Mouse (Mus musculus): Measurements from ENCODE around the gene Ifna6. TPM values are rescaled to one million over a fixed set of nuclear protein-coding genes. Genes with fewer than 3 reads are reported as not detected.

Ifna6 gene
- total RNA-seq, 2 experiments from 2014 or later = not detected

DNA sequence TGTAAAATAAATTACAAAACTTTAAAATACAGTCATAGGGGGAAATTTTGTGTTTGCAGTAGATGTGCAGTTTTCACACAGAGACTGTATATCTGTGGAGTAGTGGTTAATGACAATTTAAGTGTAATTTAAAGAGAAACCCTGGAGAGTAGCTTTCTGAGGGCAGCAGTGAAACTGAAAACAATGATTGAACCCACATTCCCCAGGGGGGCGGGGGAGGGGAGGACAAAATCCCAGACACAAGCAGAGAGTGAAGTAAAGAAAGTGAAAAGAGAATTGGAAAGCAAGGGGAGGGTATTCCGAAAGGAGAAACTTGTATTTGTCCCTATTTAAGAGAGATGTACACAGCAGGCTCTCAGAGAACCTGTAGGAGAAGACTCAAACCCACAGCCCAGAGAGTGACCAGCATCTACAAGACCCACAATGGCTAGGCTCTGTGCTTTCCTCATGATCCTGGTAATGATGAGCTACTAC lies 14.3 kb downstream of the Ifna6 start, which contains the start of gene Ifna4:
TSS of gene Ifna4 (plus strand) at position 424 of the 474 bp plus-strand sequence.
- ATAC-seq (replicated peaks; ENCODE audit: poor library complexity) = no peak

DNA sequence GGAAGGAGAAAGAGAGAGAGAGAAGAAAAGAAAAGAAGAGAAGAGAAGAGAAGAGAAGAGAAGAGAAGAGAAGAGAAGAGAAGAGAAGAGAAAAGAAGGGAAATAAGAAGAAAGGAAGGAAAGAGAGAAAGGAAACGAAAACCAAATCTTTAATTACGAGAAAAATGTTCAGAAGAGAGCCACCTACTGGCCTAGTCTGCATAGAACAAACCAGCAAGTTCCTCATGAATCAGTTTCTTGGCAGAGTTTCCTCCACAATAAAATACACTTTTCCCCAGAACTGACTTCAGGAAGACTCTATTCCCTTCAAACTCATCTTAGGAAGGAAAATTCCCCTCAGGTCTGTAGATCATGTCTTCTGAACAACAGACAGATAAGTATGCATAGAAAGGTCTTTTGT lies 18.1 kb downstream of the Ifna6 start:
- ATAC-seq (replicated peaks; ENCODE audit: poor library complexity) = no peak

DNA sequence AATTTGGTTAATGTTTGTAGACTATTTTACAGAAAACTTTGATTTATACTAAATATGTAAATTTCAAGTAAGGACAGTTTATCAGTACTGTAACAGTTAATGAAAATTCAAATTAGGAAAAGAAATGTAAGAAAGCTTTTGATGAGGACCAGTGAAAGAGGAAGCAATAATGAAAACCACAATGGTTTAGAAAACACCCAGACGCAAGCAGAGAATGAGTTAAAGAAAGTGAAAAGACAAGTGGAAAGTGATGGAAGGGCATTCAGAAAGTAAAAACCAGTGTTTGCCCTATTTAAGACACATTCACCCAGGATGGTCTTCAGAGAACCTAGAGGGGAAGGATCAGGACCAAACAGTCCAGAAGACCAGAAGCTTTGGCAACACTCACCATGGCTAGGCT lies 22.5 kb downstream of the Ifna6 start, which contains the start of gene Ifna1:
TSS of gene Ifna1 (plus strand) at position 390 of the 400 bp plus-strand sequence.
- peak; percentile 64 for ATAC-seq (replicated peaks; ENCODE audit: poor library complexity)

DNA sequence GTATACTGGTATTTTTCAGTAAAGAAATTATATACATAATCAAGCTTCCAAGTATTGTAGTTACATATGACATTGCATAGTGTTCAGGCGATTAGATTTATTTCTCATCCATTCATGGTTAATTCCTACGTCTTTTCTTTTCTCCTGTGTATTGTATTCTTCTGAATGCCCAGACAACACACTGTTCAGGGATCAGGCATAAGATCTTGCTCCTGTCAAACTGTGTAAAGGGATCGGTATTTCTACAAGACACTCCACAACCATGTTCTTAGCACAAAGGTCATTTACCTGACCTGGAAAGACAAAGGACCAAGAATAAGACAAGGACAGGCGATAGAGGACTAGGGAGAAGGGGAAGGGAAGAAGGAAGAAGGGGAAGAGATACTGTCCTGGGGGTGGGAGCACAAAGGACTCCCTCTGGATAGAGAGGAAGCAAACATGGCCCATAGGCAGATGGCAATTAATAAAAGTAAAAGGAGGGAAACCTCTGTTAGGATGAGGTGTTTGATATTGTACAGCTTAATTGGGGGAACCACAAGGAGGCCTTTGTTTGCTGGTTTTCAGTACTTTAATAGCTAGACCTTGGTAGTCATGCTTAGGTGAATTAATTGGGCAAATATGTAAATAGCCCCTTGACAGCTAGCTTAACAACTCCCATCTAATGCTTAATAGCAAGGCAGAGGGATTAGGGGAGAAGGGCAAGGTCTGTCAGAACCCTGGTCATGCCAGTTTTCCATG lies 24.0 kb downstream of the Ifna6 start:
- no peak for ATAC-seq (replicated peaks; ENCODE audit: poor library complexity)

DNA sequence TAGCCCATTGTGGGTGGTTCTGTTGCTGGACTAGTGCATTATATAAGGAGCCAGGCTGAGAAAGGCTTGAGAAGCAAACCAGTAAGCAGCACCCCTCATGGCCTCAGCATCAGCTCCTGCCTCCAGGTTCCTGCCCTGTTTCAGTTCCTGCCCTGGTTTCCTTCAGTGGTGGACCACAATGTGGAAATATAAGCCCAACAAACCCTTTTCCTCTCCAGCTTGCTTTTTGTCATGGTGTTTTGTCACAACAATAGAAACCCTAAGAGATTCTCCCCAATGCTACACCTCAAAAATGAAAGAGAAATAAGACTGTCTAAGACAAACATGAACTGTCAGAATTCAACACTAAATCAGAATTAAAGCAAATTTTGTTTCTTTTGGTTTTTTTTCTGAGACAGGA lies 32.0 kb downstream of the Ifna6 start:
- peak; percentile 81 for ATAC-seq (replicated peaks; ENCODE audit: poor library complexity)

DNA sequence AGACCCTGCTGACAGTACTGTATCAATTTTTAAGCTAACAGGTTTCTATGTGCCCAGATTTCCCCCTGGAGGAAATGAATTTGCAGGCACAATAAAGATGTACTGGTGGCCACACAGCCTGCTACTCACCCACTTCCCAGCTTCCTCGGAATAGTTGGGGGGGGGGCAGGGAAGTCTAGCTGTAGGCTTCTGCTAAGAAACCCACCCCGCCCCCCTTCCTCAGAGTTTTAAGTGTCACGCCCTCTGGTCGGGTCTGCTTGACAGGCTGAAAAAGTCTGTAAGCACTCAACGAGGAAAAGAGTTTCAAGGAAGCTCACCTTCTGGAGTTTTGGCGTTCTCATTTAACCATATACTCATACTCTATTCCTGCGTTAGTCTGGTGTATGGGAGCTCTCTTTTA lies 36.1 kb downstream of the Ifna6 start:
- ATAC-seq (replicated peaks; ENCODE audit: poor library complexity) = no peak

DNA sequence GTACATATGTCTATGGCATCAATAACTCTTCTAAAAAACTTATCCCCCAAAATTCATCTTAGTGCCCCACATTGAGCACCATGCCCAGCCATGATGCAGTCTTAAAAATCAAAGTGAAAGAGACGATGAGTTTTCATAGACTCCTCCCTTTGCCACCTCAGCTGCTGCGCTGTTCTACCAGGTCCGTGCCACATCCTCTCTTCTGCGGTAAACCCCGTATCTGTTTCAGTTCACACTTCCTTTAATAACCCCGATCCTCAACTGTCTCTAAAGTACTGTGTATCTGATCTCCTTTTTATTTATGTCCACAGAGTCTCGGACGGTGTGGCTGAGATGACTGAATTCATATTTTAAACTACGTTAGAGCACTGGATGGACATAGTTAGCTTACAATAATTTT lies 37.4 kb downstream of the Ifna6 start:
- ATAC-seq (replicated peaks; ENCODE audit: poor library complexity) = peak; percentile 72

DNA sequence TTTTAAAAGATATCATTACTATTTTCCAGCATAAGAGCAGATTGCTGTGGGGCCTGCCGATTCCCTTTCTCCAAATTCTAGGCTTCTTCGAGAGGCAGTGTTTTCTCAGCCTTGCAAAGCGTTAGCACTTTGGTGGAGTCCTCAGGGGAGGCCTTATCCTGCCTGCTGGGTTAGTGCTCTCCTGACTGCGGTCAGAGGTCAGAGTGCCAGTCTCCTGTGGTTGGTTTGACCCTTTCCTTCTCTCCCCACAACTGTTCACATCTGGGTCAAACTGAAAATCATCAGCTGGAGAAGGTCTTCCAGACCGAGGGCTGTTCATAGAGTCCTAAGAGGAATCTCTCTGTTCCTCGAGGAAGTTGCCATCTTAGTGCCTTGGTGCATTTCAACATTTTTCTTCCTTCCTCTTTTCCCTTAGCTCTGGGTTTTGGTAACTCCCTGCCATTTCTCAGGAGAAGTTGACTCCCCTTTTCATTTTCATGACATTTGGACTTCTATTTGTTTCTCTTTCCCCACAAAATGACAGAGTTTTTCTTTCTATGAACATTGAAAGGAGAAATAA lies 37.9 kb downstream of the Ifna6 start:
- ATAC-seq (replicated peaks; ENCODE audit: poor library complexity) = peak; percentile 47

DNA sequence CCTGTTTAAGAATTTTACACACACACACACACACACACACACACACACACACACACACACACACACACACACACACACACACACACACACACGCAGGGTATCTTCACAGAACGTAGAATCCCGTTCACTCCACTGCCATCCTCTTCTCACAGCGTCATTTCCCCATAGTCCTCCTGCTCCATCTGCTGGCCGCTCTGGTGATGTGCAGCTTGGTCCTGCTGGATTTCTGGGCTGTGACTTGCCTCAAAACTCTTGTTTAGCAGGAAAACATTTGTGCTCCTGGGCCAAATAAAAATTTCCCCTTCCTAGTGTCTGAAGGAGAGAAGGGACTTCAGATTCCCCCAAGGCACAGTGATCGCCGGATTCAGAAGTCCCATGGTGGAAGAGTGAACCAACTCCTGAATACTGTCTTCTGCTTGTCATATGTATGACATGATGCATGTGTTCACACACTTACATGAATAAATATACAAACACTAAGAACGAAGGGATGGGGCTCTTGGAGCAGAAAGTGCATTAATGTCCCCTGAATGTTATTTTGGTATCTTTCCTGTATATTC lies 40.2 kb downstream of the Ifna6 start:
- peak; percentile 79 for ATAC-seq (replicated peaks; ENCODE audit: poor library complexity)

DNA sequence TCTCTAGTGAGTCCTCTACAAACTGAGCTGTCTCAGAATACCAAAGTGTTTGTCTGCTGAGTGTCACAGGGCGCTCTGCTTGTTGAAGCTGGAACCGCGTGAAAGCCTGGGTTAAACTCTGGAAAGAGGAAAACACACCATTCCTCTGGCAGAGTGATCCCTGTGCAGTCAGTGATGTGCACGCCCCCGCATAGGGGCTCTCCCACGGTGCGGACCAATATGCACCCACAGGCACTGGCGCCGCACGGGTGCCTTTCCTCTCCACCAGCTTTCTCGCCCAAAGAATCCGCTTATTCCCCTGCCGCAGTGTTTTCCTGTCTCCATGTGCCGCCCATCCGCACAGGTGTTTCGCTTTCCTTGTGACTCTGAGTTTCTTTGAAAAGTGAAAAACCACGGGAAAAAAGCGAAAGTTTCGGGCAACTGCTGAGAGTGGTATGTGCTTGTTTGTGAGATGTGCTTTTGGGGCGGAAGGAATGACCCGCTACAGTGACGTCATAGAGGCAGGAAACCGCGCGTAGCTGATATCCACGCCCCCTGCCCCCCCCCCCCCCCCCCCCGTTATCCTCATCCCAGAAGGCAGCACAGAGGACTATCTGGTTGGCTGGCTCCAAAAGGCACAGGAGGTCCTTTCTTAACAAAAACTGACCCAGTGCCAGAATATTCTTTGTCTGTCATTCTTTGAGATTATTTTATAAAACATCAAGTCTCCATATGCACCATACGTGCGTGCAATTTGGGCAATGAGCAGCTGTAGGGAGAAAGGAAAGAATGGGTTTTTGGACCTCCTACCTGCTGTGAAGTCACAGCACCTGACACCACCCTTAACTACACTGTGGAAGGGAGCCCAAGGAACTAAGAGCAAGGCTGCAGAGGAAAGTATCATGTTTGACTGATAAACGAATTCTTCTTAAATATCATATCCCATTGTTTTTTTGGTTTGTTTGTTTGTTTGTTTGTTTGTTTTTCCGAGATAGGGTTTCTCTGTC lies 41.0 kb downstream of the Ifna6 start:
- ATAC-seq (replicated peaks; ENCODE audit: poor library complexity) = peak; percentile 47

DNA sequence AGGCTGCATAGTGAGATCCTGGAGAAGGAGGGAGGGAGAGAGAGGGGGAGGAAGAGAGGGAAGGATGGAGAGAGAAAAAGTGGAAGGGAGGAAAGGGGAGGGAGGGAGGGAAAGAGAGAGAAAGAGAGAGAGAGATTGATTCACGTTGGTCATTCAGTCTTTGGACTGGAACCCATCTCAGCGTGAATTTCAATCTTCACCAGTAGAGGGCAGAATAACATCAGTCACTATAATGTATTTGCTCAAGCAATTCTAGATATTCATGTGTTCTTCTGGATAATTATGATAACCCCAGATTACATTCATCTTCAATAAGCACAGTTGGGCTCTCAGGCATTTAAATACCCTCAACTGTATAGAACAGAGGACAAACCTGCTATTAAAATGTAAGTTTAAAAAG lies 45.5 kb downstream of the Ifna6 start:
- peak; percentile 49; the same call in 1 of the 2 replicates for ATAC-seq (replicated peaks; ENCODE audit: poor library complexity)

DNA sequence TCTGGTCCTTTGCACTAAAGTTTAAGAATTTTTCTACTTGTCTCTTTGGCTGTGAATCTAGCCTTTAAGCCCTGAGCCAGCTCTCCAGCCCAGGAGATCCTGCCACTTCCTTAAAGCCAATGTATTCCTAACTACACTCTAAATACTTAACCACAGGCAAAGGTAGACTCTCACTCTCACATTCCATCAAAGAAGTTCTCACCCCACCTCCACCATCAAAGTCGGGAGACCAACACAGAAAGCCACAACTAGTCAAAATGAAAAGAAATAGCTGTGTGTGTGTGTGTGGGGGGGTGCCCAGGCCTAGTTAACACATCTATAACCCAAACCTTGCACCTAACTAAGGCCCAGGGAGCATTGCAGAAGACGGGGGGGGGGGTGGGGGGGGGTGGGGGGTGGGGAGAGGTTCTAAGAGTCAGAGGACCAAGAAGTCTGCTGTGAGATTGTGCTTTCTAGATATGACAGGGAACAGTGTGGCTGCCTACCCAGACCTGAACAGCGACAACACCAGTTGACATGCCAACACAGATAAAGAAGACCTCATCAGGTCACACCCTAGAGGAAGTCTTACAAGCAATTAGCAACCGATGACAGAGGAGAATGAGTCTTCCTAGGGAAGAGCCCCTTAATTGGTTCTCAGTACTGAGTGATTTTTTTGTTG lies 48.3 kb downstream of the Ifna6 start:
- ATAC-seq (replicated peaks; ENCODE audit: poor library complexity) = peak; percentile 81

DNA sequence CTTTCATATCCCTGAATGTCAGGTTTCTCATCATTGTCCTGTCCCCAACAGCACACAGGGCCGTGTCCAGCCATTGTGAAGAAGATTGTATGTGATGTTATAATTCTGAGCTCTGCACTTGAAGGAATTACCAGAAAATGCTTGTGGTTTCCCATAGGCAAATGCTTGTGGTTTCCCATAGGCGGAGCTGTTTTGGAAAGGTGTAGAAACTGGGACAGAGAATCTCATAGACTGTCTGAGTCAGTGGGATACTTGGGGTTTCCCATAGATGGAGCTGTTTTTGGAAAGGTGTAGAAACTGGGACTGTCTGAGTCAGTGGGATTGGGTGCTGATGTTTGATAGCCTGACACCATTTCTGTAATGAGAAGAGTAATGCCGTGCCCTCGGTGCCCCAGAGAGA lies 49.3 kb downstream of the Ifna6 start:
- no peak; the same call in 1 of the 2 replicates for ATAC-seq (replicated peaks; ENCODE audit: poor library complexity)

Other genes with a start within 250 kb of the Ifna6 start
- not detected in 2 replicates for gene Ifna9, start 235.0 kb upstream of the Ifna6 start, total RNA-seq (2015)
- not detected in 2 replicates for gene Ifna9, start 235.0 kb upstream of the Ifna6 start, total RNA-seq (2017)
- not detected in 2 replicates for gene Ifna12, start 224.0 kb upstream of the Ifna6 start, total RNA-seq (2015)
- gene Ifna12, start 224.0 kb upstream of the Ifna6 start, total RNA-seq (2017) = not detected in 2 replicates
- not detected in 2 replicates for gene C87499, start 193.0 kb upstream of the Ifna6 start, total RNA-seq (2015)
- not detected in 2 replicates for gene C87499, start 193.0 kb upstream of the Ifna6 start, total RNA-seq (2017)
- not detected in 2 replicates for gene Ifna13, start 183.0 kb upstream of the Ifna6 start, total RNA-seq (2015)
- 0.20 and 0.29 TPM in 2 replicates for gene Ifna13, start 183.0 kb upstream of the Ifna6 start, total RNA-seq (2017)
- not detected in 2 replicates for gene Ifna16, start 150.5 kb upstream of the Ifna6 start, total RNA-seq (2015)
- not detected in 2 replicates for gene Ifna16, start 150.5 kb upstream of the Ifna6 start, total RNA-seq (2017)
- gene Ifna2, start 143.5 kb upstream of the Ifna6 start, total RNA-seq (2015) = not detected in 2 replicates
- gene Ifna2, start 143.5 kb upstream of the Ifna6 start, total RNA-seq (2017) = not detected in 2 replicates
- not detected in 2 replicates for gene Ifnab, start 136.1 kb upstream of the Ifna6 start, total RNA-seq (2015)
- not detected in 2 replicates for gene Ifnab, start 136.1 kb upstream of the Ifna6 start, total RNA-seq (2017)
- gene Gm26566, start 105.6 kb upstream of the Ifna6 start, total RNA-seq (2015) = 0.56 TPM in 1 of 2 replicates, not detected in the other
- 1.2 and 1.5 TPM in 2 replicates for gene Gm26566, start 105.6 kb upstream of the Ifna6 start, total RNA-seq (2017)
- 48.8 and 49.8 TPM in 2 replicates for gene Klhl9, start 105.0 kb upstream of the Ifna6 start, total RNA-seq (2015)
- gene Klhl9, start 105.0 kb upstream of the Ifna6 start, total RNA-seq (2017) = 70.2 and 85.6 TPM in 2 replicates
- gene Gm13271, start 72.5 kb upstream of the Ifna6 start, total RNA-seq (2015) = not detected in 2 replicates
- not detected in 2 replicates for gene Gm13271, start 72.5 kb upstream of the Ifna6 start, total RNA-seq (2017)
- not detected in 2 replicates for gene Gm13283, start 67.3 kb upstream of the Ifna6 start, total RNA-seq (2015)
- gene Gm13283, start 67.3 kb upstream of the Ifna6 start, total RNA-seq (2017) = 0.67 and 0.68 TPM in 2 replicates
- not detected in 2 replicates for gene Gm13290, start 53.6 kb upstream of the Ifna6 start, total RNA-seq (2015)
- gene Gm13290, start 53.6 kb upstream of the Ifna6 start, total RNA-seq (2017) = not detected in 2 replicates
- not detected in 2 replicates for gene Gm13289, start 50.5 kb upstream of the Ifna6 start, total RNA-seq (2015)
- not detected in 2 replicates for gene Gm13289, start 50.5 kb upstream of the Ifna6 start, total RNA-seq (2017)
- gene Gm13272, start 47.6 kb upstream of the Ifna6 start, total RNA-seq (2015) = 0.49 TPM in 1 of 2 replicates, not detected in the other
- not detected in 2 replicates for gene Gm13272, start 47.6 kb upstream of the Ifna6 start, total RNA-seq (2017)
- gene Ifnz, start 45.3 kb upstream of the Ifna6 start, total RNA-seq (2015) = 0.25 TPM in 1 of 2 replicates, not detected in the other
- not detected in 2 replicates for gene Ifnz, start 45.3 kb upstream of the Ifna6 start, total RNA-seq (2017)
- gene Gm13276, start 41.7 kb upstream of the Ifna6 start, total RNA-seq (2015) = not detected in 2 replicates
- gene Gm13276, start 41.7 kb upstream of the Ifna6 start, total RNA-seq (2017) = not detected in 2 replicates
- not detected in 2 replicates for gene Gm13277, start 38.8 kb upstream of the Ifna6 start, total RNA-seq (2015)
- not detected in 2 replicates for gene Gm13277, start 38.8 kb upstream of the Ifna6 start, total RNA-seq (2017)
- not detected in 2 replicates for gene Gm13278, start 35.9 kb upstream of the Ifna6 start, total RNA-seq (2015)
- not detected in 2 replicates for gene Gm13278, start 35.9 kb upstream of the Ifna6 start, total RNA-seq (2017)
- gene Gm13275, start 32.9 kb upstream of the Ifna6 start, total RNA-seq (2015) = not detected in 2 replicates
- gene Gm13275, start 32.9 kb upstream of the Ifna6 start, total RNA-seq (2017) = not detected in 2 replicates
- gene Gm13279, start 30.0 kb upstream of the Ifna6 start, total RNA-seq (2015) = not detected in 2 replicates
- gene Gm13279, start 30.0 kb upstream of the Ifna6 start, total RNA-seq (2017) = not detected in 2 replicates
- not detected in 2 replicates for gene Gm13285, start 27.8 kb upstream of the Ifna6 start, total RNA-seq (2015)
- not detected in 2 replicates for gene Gm13285, start 27.8 kb upstream of the Ifna6 start, total RNA-seq (2017)
- gene Gm13287, start 24.2 kb upstream of the Ifna6 start, total RNA-seq (2015) = not detected in 2 replicates
- not detected in 2 replicates for gene Gm13287, start 24.2 kb upstream of the Ifna6 start, total RNA-seq (2017)
- 0.07 TPM in 1 of 2 replicates, not detected in the other for gene Gm13288, start 21.9 kb upstream of the Ifna6 start, total RNA-seq (2015)
- 0.07 and 0.12 TPM in 2 replicates for gene Gm13288, start 21.9 kb upstream of the Ifna6 start, total RNA-seq (2017)
- gene Ifna7, start 11.2 kb upstream of the Ifna6 start, total RNA-seq (2015) = not detected in 2 replicates
- gene Ifna7, start 11.2 kb upstream of the Ifna6 start, total RNA-seq (2017) = not detected in 2 replicates
- not detected in 2 replicates for gene Ifna11, start 7.5 kb upstream of the Ifna6 start, total RNA-seq (2015)
- not detected in 2 replicates for gene Ifna11, start 7.5 kb upstream of the Ifna6 start, total RNA-seq (2017)
- gene Ifna5, start 8.1 kb downstream of the Ifna6 start, total RNA-seq (2015) = not detected in 2 replicates
- not detected in 2 replicates for gene Ifna5, start 8.1 kb downstream of the Ifna6 start, total RNA-seq (2017)
- not detected in 2 replicates for gene Ifna4, start 14.4 kb downstream of the Ifna6 start, total RNA-seq (2015)
- not detected in 2 replicates for gene Ifna4, start 14.4 kb downstream of the Ifna6 start, total RNA-seq (2017)
- not detected in 2 replicates for gene Ifna1, start 22.7 kb downstream of the Ifna6 start, total RNA-seq (2015)
- not detected in 2 replicates for gene Ifna1, start 22.7 kb downstream of the Ifna6 start, total RNA-seq (2017)
- gene Ifne, start 52.8 kb downstream of the Ifna6 start, total RNA-seq (2015) = not detected in 2 replicates
- not detected in 2 replicates for gene Ifne, start 52.8 kb downstream of the Ifna6 start, total RNA-seq (2017)